Mouse (Mus musculus) CH12F3 (cell line): ENCODE data around the gene Mapk11.

Experiments used
- in situ Hi-C: fragments of 300-500 bp; cut with MboI; formaldehyde crosslinking; loops from 2 replicates; pipeline ENCODE4 v1.14.3; 2020; ENCODE audit warnings: low sequenced_read_pairs

The Mapk11 gene

DNA sequence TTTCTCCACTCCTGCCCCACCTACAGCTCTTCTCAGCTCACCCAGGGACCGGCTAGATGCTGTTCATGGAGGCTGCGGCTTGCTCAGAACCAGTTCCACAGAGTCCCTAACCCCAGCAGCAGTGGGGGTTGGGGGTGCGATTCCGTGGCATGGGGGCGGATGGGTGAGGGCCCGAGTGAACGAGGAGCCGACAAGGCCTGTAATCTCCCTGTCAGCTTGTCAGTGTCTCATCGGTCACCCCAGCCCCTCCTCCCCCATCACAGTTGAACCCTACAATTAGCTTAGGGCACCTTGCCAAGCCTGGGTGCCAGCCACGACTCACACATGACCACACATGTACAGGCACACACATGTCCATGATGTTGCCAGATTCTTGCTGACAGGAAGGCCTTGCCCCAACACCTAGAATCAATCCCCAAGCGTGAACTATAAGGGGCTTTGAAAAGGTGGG is 25.5 kb upstream of the Mapk11 start:
- in situ Hi-C loops, result no loop called here

GRCm38 (mm10) chr15:89173906-89174214 is 24.4 kb upstream of the Mapk11 start:
- in situ Hi-C loops, result no loop called here

- in situ Hi-C loops, result no loop called here
These were observed 23.8 kb upstream of the Mapk11 start for GRCm38 (mm10) chr15:89173024-89173905.

DNA sequence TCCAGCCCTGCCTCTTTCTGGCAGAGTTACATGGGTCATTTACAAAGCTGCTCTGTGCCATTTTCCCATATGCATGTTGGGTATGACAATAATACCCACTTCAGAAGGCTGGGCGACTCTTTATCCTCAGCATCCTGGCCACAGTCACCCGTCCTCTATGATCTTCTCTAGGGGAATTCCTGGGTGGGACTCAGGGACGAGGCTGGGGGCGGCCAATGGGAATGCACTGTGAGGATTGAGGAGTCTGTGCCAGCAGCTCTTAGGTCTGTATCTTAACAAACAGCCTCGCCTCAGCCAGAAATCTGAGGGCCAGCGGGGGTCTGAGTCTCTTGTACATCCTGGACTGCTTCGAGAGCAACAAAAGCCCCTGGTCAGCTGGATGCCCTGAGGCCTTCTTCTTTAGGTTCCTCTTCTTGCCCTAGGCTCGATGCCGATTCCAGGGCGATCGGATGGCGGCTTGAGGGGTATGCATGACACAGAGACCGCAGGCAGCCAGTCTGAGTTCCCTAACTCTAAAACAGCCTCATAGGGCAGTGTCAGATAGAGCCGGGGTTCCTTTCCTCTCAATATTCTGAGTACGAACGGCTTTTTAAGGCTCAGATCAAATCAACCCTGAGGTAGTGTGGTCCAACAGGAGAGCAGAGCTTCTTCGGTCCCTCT is 23.0 kb upstream of the Mapk11 start:
- in situ Hi-C loops, result no loop called here

GRCm38 (mm10) chr15:89171526-89172051 is 22.2 kb upstream of the Mapk11 start:
- in situ Hi-C loops, result no loop called here

DNA sequence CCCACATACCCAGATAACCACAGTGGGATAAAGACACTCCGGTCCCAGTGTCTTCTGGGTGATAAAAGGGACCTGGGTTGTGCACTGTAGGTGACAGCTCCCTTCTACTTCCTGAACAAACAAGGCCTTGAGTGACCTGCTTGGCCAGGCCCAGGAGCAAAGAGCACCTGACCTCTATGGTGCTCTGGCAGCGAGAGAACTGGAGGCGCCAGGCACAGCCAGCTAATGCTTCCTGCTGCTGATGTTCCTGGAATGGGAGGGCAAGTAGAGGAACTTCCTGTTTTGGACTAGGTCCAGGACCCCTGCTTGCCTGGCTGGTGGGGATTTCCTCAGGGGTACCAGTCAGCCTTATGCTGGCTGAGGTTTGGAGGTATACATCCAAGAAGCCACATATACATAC is 20.7 kb upstream of the Mapk11 start:
- in situ Hi-C loops, result no loop called here

GRCm38 (mm10) chr15:89169431-89169830 is 20.0 kb upstream of the Mapk11 start:
- in situ Hi-C loops, result no loop called here

- in situ Hi-C loops, result no loop called here
These were observed 19.5 kb upstream of the Mapk11 start for GRCm38 (mm10) chr15:89168922-89169321.

DNA sequence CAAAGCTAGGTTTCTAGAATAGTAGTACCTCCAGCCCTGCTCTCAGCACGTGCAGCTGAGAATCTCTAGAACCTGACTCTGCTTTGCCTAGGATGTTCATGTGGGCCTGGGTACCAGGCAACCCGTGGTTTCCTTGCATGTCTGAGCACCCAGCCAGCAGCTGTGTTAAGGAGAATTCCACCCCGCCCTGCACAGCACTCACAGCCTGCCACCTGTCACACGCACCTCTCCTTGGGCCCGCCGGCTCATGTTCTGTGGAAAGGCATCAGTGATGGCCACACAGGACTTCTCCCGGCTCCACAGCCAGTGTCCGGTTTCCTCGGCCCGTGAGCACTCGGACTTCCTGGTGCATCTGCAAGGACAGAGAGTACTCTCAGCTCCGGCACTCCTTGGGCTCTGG is 16.1 kb upstream of the Mapk11 start:
- in situ Hi-C loops, result no loop called here

- in situ Hi-C loops, result no loop called here
These were observed 12.0 kb upstream of the Mapk11 start for GRCm38 (mm10) chr15:89161397-89161796.

GRCm38 (mm10) chr15:89158516-89158915 is 9.1 kb upstream of the Mapk11 start:
- in situ Hi-C loops, result no loop called here

DNA sequence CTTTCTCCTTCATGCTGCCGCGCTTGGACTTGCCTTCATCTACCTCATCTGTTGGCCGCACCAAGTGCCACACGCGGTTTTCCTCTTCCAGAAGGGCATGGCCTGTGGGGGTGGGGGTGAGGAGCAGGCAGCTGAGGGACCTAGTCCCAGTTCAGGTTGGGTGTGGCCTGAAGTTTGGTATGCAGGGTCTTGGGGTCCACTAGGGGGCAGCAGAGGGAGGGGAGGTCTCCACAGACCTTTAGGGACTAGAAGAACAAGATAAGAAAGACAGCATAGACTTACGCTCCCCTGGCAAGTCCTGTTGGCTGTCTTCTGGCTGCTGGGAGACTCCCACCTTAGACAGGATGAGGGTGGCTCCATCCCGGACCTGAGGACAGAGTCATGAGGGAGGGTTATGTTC is 8.5 kb upstream of the Mapk11 start:
- in situ Hi-C loops, result no loop called here

- in situ Hi-C loops, result no loop called here
These were observed 2.9 kb upstream of the Mapk11 start for GRCm38 (mm10) chr15:89152312-89152711.

GRCm38 (mm10) chr15:89150041-89150390 is 588 bp upstream of the Mapk11 start:
- in situ Hi-C loops, result no loop called here

GRCm38 (mm10) chr15:89148496-89149270 is 745 bp downstream of the Mapk11 start:
- in situ Hi-C loops, result no loop called here

DNA sequence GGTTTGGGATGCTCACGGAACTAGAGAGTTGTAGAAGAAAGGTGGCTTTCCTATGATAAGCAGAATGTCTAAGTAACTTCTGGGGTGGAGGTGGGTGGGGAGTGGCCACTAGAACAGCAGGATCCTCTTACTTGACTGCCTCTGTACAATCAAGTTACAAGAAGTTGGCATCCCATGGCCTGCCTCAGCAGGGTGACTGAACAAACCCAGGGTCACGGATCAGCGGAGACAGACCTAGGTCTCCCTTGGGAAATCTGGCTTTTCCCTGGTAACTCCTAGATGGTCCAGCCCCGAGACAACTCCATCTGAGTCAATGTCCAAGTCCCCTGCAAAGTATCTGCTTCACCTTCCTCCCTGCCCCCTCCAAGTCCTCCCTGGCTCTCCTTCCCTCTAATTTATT is 1.5 kb downstream of the Mapk11 start:
- in situ Hi-C loops, result no loop called here

GRCm38 (mm10) chr15:89147456-89147855 is 2.0 kb downstream of the Mapk11 start:
- in situ Hi-C loops, result no loop called here

DNA sequence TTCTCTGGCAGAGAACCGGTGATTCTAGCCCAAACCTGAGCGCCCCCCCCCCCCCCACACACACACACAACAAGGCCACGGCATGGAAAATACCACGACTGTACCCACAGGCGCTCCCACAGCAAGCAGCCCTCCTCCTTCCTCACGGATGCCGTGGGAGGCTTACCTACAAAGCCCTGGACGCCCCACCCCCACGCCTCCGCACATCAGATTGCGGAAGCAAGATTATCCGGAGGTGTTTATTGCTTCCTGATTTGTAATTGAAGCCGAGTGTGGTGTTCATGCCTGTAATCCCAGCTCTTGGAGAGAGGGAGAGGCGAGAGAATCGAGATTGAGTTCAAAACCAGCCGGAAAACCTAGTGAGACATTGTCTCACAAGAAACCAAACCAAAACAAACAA is 2.4 kb downstream of the Mapk11 start:
- in situ Hi-C loops, result no loop called here

GRCm38 (mm10) chr15:89146537-89146936 is 2.9 kb downstream of the Mapk11 start:
- in situ Hi-C loops, result no loop called here

GRCm38 (mm10) chr15:89145813-89146350 is 3.5 kb downstream of the Mapk11 start:
- in situ Hi-C loops, result no loop called here

GRCm38 (mm10) chr15:89144965-89145364 is 4.5 kb downstream of the Mapk11 start:
- in situ Hi-C loops, result no loop called here
